Mouse (Mus musculus) testis, adult 10 weeks (tissue): ENCODE results near the gene Naa15. TPM values are rescaled to one million over a fixed set of nuclear protein-coding genes. Genes with fewer than 3 reads are reported as not detected.

Source experiments
- polyA plus RNA-seq: library from polyadenylated mRNA; stranded (reverse); fragments of 350-450 nt; fragmentation: Illumina TruSeq; extraction: RNeasy Lipid Tissue Mini Kit (QIAGEN cat#74804); gene quantifications from one replicate; pipeline ENCODE4 v1.2.3, GENCODE M21; 2014; ENCODE audit warnings: low read depth, low replicate concordance

Naa15 gene
- polyA plus RNA-seq = 330 TPM

DNA sequence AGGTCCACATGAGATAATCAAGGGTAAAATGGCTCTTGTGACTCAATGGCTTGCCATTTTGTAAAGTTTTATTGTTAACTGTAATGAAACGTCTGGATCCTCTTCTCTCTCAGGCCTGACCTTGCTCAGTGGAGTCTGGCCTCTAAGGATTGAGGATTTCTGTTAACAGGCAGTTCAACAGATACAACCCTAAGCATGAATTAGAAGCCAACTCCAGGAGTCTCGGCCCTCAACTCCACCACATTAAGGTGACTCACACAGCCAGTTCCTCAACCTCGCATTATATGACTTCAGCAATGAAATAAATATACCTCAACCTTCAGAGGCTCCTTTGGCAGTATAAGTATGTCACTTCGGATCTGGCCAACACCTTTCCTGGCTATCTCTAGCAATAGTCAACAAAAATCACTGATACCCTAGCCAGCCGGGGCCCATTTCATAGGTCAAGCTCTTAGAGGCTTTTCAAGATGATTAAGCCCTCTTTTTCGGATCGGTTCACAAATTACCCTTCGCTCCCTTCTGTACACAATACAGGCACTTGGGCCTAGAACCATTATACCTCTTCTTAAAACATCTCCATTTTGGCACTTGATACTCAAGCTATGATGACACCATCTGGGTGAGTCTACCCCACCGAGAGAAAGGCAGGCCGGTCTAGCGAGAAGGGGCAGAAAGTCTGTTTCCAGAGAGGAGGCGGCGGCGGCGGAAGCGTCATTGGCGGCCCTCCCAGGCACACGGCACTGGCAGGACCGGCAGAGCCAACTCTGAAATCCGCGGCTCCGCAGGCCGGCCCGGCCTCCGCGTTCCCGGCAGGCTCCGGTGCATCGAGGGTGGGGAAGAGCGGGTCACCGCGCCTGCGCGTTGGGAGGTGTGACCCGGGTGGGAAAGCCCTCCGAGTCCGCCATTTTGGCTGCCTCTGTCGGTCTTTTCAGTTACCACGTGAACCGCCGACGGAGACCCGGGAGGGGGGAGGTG, at the start of gene Naa15:
Gene Naa15 (plus strand): TSS at position 51 of the 975 bp plus-strand sequence.

GRCm38 (mm10) chr3:51396219-51397068, 18.5 kb upstream of the Naa15 start, which contains the start of gene Mgarp:
Mgarp (minus strand) TSS chr3:51396738.

GRCm38 (mm10) chr3:51408561-51409183, 6.3 kb upstream of the Naa15 start, which contains the start of gene Ndufc1:
Ndufc1 (minus strand) TSS chr3:51408988.

DNA sequence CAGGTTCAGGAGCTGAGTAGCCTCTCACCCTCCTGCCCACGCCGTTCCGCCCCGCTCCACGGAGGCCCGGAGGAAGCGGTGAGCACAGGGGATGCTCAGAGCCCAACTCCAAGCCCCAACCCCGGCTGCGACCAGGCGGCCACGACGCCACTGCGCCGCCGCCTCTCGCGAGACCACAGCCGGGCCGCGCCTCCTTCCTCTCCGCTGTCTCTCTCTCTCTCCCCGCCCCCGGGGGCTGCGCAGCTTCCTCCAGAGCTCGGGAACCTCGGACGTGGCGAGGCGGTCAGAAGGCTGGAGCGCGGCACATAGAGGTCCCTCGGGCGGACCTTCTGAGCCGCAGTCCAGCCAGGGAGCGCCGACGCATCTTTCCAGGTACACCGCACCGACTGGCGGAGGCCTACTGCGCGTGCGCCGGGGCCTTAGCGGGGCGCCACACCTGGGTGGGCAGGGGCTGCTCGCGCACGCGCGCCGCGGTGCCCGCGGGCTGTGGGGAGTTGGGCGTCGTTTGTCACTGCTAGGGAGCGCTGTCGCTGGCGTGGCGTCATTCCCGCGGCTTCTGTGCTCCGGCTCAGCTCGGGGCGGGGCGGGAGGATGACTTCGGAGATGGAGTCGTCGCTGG, 68.9 kb downstream of the Naa15 start, which contains the start of gene Rab33b:
Gene Rab33b (plus strand): TSS at position 180 of the 619 bp plus-strand sequence.

Other genes starting within 250 kb of the Naa15 start
- 9.9 TPM for gene Noct, start 190.7 kb upstream of the Naa15 start, polyA plus RNA-seq
- 140 TPM for gene Elf2, start 74.5 kb upstream of the Naa15 start, polyA plus RNA-seq
- gene Mgarp, start 18.4 kb upstream of the Naa15 start, polyA plus RNA-seq = 26.1 TPM
- 438 TPM for gene Ndufc1, start 6.2 kb upstream of the Naa15 start, polyA plus RNA-seq
- gene Rab33b, start 68.8 kb downstream of the Naa15 start, polyA plus RNA-seq = 9.5 TPM
- gene Setd7, start 145.7 kb downstream of the Naa15 start, polyA plus RNA-seq = 2.5 TPM
- 7.2 TPM for gene Mgst2, start 245.2 kb downstream of the Naa15 start, polyA plus RNA-seq